38 mouse cellular contexts compared by ENCODE assay signal in the genomic region with DNA sequence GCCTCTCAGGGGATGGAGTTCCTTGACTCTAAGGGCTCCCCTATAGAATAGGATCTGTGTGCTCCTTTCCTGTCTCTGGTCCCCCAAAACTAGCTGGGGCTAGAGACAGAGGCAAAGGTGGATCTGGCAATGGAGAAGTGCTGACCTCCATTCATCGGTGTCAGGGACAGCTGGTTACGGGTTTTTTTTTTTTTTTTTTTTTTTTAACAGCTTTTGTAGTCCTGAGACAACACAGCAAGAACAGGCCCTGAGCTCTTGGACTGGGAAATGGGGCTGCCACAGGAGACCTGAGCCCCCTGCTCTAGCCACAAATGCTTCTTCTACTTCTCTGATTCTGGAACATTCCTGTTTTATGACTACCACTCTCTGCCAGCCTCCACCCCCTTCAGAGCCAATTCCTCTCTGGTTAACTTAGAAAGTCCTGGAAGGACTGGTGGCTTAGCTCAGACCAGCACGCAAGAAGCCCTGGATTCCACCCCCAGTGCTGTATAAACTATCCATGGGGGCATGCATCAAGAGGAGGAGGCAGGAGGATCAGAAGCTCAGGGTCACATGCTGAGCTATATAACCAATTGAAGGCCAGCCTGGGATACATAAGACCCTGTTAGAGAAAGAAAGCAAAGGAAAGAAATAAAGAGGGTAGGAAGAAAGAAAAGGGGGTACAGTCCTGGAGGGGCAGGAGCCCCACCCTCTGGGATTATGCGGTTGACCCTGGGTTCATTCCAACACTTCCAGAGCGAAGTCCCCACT. TPM values are rescaled to one million over a fixed set of nuclear protein-coding genes. Genes with fewer than 3 reads are reported as not detected.
DNase-seq lines count a peak whose midpoint lies in the region; ATAC-seq and TF ChIP-seq lines count a peak whose summit lies in the region.
"Had no signal": no experiment of that assay in that cellular context is flagged by ENCODE, and none has a peak within 500 bp of the region (broad histone marks: within the 10 kb centered on the region; RNA-seq: fewer than 3 reads in every experiment).

No protein-coding gene starts in this region.

- DNase-seq in gastrocnemius, adult 2 months, result no peak
- no peak for DNase-seq in gastrocnemius, postnatal 10 days
- DNase-seq in 3T3-L1 (ENCODE audit: low read depth, low spot score), result peak; percentile 71
- DNase-seq in stomach, postnatal 0 days (ENCODE audit: low spot score), result no peak
- no peak for DNase-seq in gastrocnemius, adult 8-10 months (ENCODE audit: low spot score in 2 of 2)
- DNase-seq in adrenal gland, adult 8-10 months, result no peak
- DNase-seq: adrenal gland, postnatal 14 days; cerebellum, adult 11 months; cerebellum, adult 9-10 months; cerebellum, postnatal 36 days; forebrain, postnatal 0 days; gastrocnemius, postnatal 25 days; heart, adult 18-20 months; heart, postnatal 10 days; kidney, adult 11 months; kidney, postnatal 14 days; liver, postnatal 0 days; right cerebral cortex, postnatal 14 days; thymus, postnatal 14 days had no signal

- no peaks in the 10 kb centered on the region for H3K36me3 ChIP-seq in stomach, postnatal 0 days (ENCODE audit: control insufficient read depth, insufficient read depth, low read length)
- H3K36me3 ChIP-seq: embryonic facial prominence, embryonic 12.5 days; heart, embryonic 13.5 days; hindbrain, embryonic 10.5 days; limb, embryonic 12.5 days; liver, embryonic 12.5 days; midbrain, embryonic 13.5 days had no signal

- TF ChIP-seq CTCF in gastrocnemius, adult 2 months (IDR thresholded peaks at IDR 0.05), result no peak
- TF ChIP-seq CTCF in embryonic fibroblast, embryonic 13.5 days (IDR thresholded peaks at IDR 0.05; ENCODE audit: borderline replicate concordance, insufficient read depth, low read length), result no peak
- TF ChIP-seq CTCF in stomach, postnatal 0 days (IDR thresholded peaks at IDR 0.05; ENCODE audit: low read depth), result no peak

- no peak for TF ChIP-seq EP300 in stomach, postnatal 0 days (optimal IDR thresholded peaks at IDR 0.05)

- WGBS in stomach, postnatal 0 days, result 74% methylated on average over 5 of the region's 5 CpGs

- H3K27ac ChIP-seq in gastrocnemius, adult 2 months, result peak overlapping the region; percentile 12; the same call in 1 of the 2 replicates
- H3K27ac ChIP-seq in embryonic fibroblast, embryonic 13.5 days (ENCODE audit: insufficient read depth, low read length), result peak overlapping the region; percentile 80
- H3K27ac ChIP-seq in stomach, postnatal 0 days (replicated peaks), result peak overlapping the region; percentile 53; the same call in 1 of the 2 replicates
- H3K27ac ChIP-seq: embryonic facial prominence, embryonic 12.5 days; heart, embryonic 13.5 days; hindbrain, embryonic 10.5 days; limb, embryonic 12.5 days; liver, embryonic 12.5 days; macrophage; midbrain, embryonic 13.5 days had no signal

- no peak overlapping the region for H3K9ac ChIP-seq in stomach, postnatal 0 days (ENCODE audit: low read length)
- H3K9ac ChIP-seq: embryonic facial prominence, embryonic 12.5 days; forebrain, postnatal 0 days; heart, embryonic 13.5 days; limb, embryonic 12.5 days; liver, embryonic 12.5 days; liver, postnatal 0 days; midbrain, embryonic 13.5 days had no signal

- no peaks in the 10 kb centered on the region for H3K9me3 ChIP-seq in stomach, postnatal 0 days (ENCODE audit: control insufficient read depth, low read length)
- H3K9me3 ChIP-seq: liver, embryonic 12.5 days; midbrain, embryonic 13.5 days had no signal

- TF ChIP-seq POLR2A in embryonic fibroblast, embryonic 13.5 days (IDR thresholded peaks at IDR 0.05; ENCODE audit: low read depth, low read length), result no peak

- H3K4me3 ChIP-seq in gastrocnemius, adult 2 months, result no peak overlapping the region
- H3K4me3 ChIP-seq in embryonic fibroblast, embryonic 13.5 days (ENCODE audit: insufficient read depth, low read length), result no peak overlapping the region
- no peak overlapping the region for H3K4me3 ChIP-seq in stomach, postnatal 0 days (ENCODE audit: low read depth, low read length)
- H3K4me3 ChIP-seq: embryonic facial prominence, embryonic 12.5 days; erythroblast, embryonic 14.5 days; heart, embryonic 13.5 days; hindbrain, embryonic 10.5 days; limb, embryonic 12.5 days; liver, embryonic 12.5 days; midbrain, embryonic 13.5 days had no signal

- H3K4me2 ChIP-seq in stomach, postnatal 0 days (replicated peaks; ENCODE audit: low read depth), result no peak overlapping the region
- H3K4me2 ChIP-seq: embryonic facial prominence, embryonic 12.5 days; heart, embryonic 13.5 days; limb, embryonic 12.5 days; liver, embryonic 12.5 days; midbrain, embryonic 13.5 days had no signal

- no peak for ATAC-seq in stomach, postnatal 0 days (ENCODE audit: low FRiP score, low TSS enrichment)
- ATAC-seq: forebrain, postnatal 0 days; hindbrain, embryonic 16.5 days; liver, embryonic 12.5 days; liver, postnatal 0 days; midbrain, embryonic 13.5 days; Patski had no signal

- no peaks in the 10 kb centered on the region for H3K27me3 ChIP-seq in stomach, postnatal 0 days (ENCODE audit: control insufficient read depth, insufficient read depth, low read length)
- H3K27me3 ChIP-seq: embryonic facial prominence, embryonic 12.5 days; heart, embryonic 13.5 days; Patski had no signal

- intact Hi-C loops in gastrocnemius, adult 2 months (cut with DNase I), result no loop called here

- peaks cover 10% of the 10 kb centered on the region for H3K4me1 ChIP-seq in embryonic fibroblast, embryonic 13.5 days (ENCODE audit: control insufficient read depth, insufficient read depth, low read length)
- H3K4me1 ChIP-seq in stomach, postnatal 0 days (replicated peaks; ENCODE audit: control insufficient read depth, insufficient read depth), result peaks cover 8% of the 10 kb centered on the region; the same call in 1 of the 2 replicates

RNA-seq across cellular contexts. Expression of a gene that starts 21.4 kb away (rescaled TPM):
- not detected for total RNA-seq in gastrocnemius, adult 2 months (2021)
- 1 to 10 TPM in 1 of 2 experiments, not detected in 1; 2.7 TPM for total RNA-seq in gastrocnemius, postnatal 10 days (2021)
- polyA plus RNA-seq in embryonic fibroblast, embryonic 13.5 days (2011; ENCODE audit: insufficient read length, low read depth, missing spikeins), result 0.19 TPM in 1 of 2 replicates, not detected in the other
- 8.0 and 8.5 TPM in 2 replicates for polyA plus RNA-seq in stomach, postnatal 0 days (2015; fragmentation: Nextera tagmentation; extraction: Ambion mirVana)
- total RNA-seq in gastrocnemius, adult 8-10 months (2022), result not detected
- total RNA-seq in adrenal gland, adult 8-10 months (2022), result not detected
- total RNA-seq: adrenal gland, postnatal 14 days; gastrocnemius, postnatal 25 days; heart, adult 18-20 months; heart, postnatal 10 days; layer of hippocampus, adult 18-20 months; layer of hippocampus, postnatal 10 days; left cerebral cortex, adult 18-20 months; left cerebral cortex, postnatal 14 days; megakaryocyte-erythroid progenitor cell, adult 5-6 weeks had no signal
- polyA plus RNA-seq: erythroblast, embryonic 14.5 days; forebrain, postnatal 0 days; heart, embryonic 13.5 days; liver, postnatal 0 days; macrophage; neural tube, embryonic 14.5 days; Patski had no signal

RNA-seq across cellular contexts. Expression of a gene that starts 21.9 kb away (rescaled TPM):
- 1 to 10 TPM; 4.3 to 5.2 TPM for total RNA-seq in gastrocnemius, adult 2 months (2021)
- 1 to 10 TPM; 3.4 to 4.6 TPM for total RNA-seq in gastrocnemius, postnatal 10 days (2021)
- polyA plus RNA-seq in embryonic fibroblast, embryonic 13.5 days (2011; ENCODE audit: insufficient read length, low read depth, missing spikeins), result 6.9 and 12.8 TPM in 2 replicates
- polyA plus RNA-seq in stomach, postnatal 0 days (2015; fragmentation: Nextera tagmentation; extraction: Ambion mirVana), result 15.6 and 17.0 TPM in 2 replicates
- total RNA-seq in gastrocnemius, adult 8-10 months (2022), result 1 to 10 TPM; 3.6 to 5.3 (median 4.1) TPM
- total RNA-seq in adrenal gland, adult 8-10 months (2022), result 10 to 100 TPM; 40.8 to 74.6 (median 49.9) TPM

RNA-seq across cellular contexts. Expression of a gene that starts 47.5 kb away (rescaled TPM):
- not detected for total RNA-seq in gastrocnemius, adult 2 months (2021)
- under 1 TPM in 1 of 2 experiments, not detected in 1; 0.32 TPM for total RNA-seq in gastrocnemius, postnatal 10 days (2021)
- not detected in 2 replicates for polyA plus RNA-seq in embryonic fibroblast, embryonic 13.5 days (2011; ENCODE audit: insufficient read length, low read depth, missing spikeins)
- 1.6 and 1.7 TPM in 2 replicates for polyA plus RNA-seq in stomach, postnatal 0 days (2015; fragmentation: Nextera tagmentation; extraction: Ambion mirVana)
- not detected for total RNA-seq in gastrocnemius, adult 8-10 months (2022)
- under 1 TPM in 2 of 4 experiments, not detected in 2; 0.28 to 0.32 TPM for total RNA-seq in adrenal gland, adult 8-10 months (2022)
- total RNA-seq: adrenal gland, postnatal 14 days; forebrain, postnatal 0 days; gastrocnemius, postnatal 25 days; left cerebral cortex, postnatal 14 days; megakaryocyte-erythroid progenitor cell, adult 5-6 weeks had no signal
- polyA plus RNA-seq: erythroblast, embryonic 14.5 days; hindbrain, embryonic 16.5 days; kidney, embryonic 14.5 days; macrophage; midbrain, embryonic 13.5 days; neural tube, embryonic 14.5 days; small intestine, adult 2 months had no signal

RNA-seq across cellular contexts. Expression of a gene that starts 57.4 kb away (rescaled TPM):
- 100 to 1,000 TPM; 471 to 485 TPM for total RNA-seq in gastrocnemius, adult 2 months (2021)
- 100 to 1,000 TPM; 345 to 347 TPM for total RNA-seq in gastrocnemius, postnatal 10 days (2021)
- 8.6 and 10.0 TPM in 2 replicates for polyA plus RNA-seq in embryonic fibroblast, embryonic 13.5 days (2011; ENCODE audit: insufficient read length, low read depth, missing spikeins)
- 29.8 and 39.0 TPM in 2 replicates for polyA plus RNA-seq in stomach, postnatal 0 days (2015; fragmentation: Nextera tagmentation; extraction: Ambion mirVana)
- 100 to 1,000 TPM; 484 to 519 (median 495) TPM for total RNA-seq in gastrocnemius, adult 8-10 months (2022)
- total RNA-seq in adrenal gland, adult 8-10 months (2022), result 10 to 100 TPM; 60.9 to 90.5 (median 76.0) TPM

Comparison
In these comparisons a context has a peak if more than half of its experiments do, and no peak if none do; other contexts are left out.
1. H3K27ac ChIP-seq: peak in every context shown above with its lines; median percentile 80 in embryonic fibroblast, embryonic 13.5 days; 53 in stomach, postnatal 0 days; 12 in gastrocnemius, adult 2 months.
2. RNA of a gene that starts 21.9 kb away (total RNA-seq): 40.8 to 74.6 TPM in adrenal gland, adult 8-10 months; 4.3 to 5.2 TPM in gastrocnemius, adult 2 months, 3.4 to 4.6 TPM in gastrocnemius, postnatal 10 days and 3.6 to 5.3 TPM in gastrocnemius, adult 8-10 months; every median in the first group is over 4 times any median in the second.